Mouse (Mus musculus) CH12.LX (cell line): ENCODE measurements around the gene 1700024P04Rik. TPM values are rescaled to one million over a fixed set of nuclear protein-coding genes. Genes with fewer than 3 reads are reported as not detected.

ENCODE experiments used
- DNase-seq: peaks from one replicate; pipeline ENCODE4 v3.0.0-alpha.2; 2013; ENCODE audit errors: extremely low read depth
- H3K27ac ChIP-seq: 2 replicates; pipeline ENCODE4 v1.5.1; 2012; ENCODE audit warnings: low read depth, mild to moderate bottlenecking, control low read depth, moderate library complexity; ENCODE audit not compliant: insufficient read depth
- H3K27me3 ChIP-seq: replicated peaks from 2 replicates; pipeline ENCODE3; 2012; ENCODE audit warnings: inconsistent platforms
- H3K36me3 ChIP-seq, 2 experiments: replicated peaks in 1 of 2; 2 replicates each; pipeline versions ENCODE3 to v1.6.1; 2012; ENCODE audit warnings: inconsistent platforms in 1 of 2, low read length in 1 of 2, mild to moderate bottlenecking in 1 of 2, mixed read lengths in 1 of 2, moderate library complexity in 1 of 2; ENCODE audit not compliant: control insufficient read depth in 1 of 2, insufficient read depth in 1 of 2
- H3K4me1 ChIP-seq, 2 experiments: 2 replicates each; pipeline ENCODE4 v1.6.1; 2012; ENCODE audit warnings: inconsistent platforms in 1 of 2, moderate library complexity in 1 of 2; ENCODE audit not compliant: insufficient read depth in 2 of 2, control insufficient read depth in 1 of 2
- H3K4me2 ChIP-seq: 2 replicates; pipeline ENCODE4 v1.6.1; 2012; ENCODE audit warnings: low read depth, mild to moderate bottlenecking, control low read depth; ENCODE audit not compliant: poor library complexity, insufficient read depth, severe bottlenecking
- H3K4me3 ChIP-seq, 3 experiments: fragments of 150-350 bp in 1 of 3; sonication (generic) in 1 of 3; replicated peaks in 1 of 3; 2 replicates each; pipeline versions ENCODE3 to v1.5.1; 2011 to 2012; ENCODE audit warnings: low read depth in 2 of 3, low read length in 2 of 3, mild to moderate bottlenecking in 2 of 3, moderate library complexity in 2 of 3, control low read depth in 1 of 3, improper control_type of control experiment in 1 of 3, inconsistent platforms in 1 of 3, mixed read lengths in 1 of 3; ENCODE audit not compliant: poor library complexity in 1 of 3
- H3K79me2 ChIP-seq: replicated peaks from 2 replicates; pipeline ENCODE4 v1.6.1; 2012; ENCODE audit warnings: mild to moderate bottlenecking, moderate library complexity; ENCODE audit not compliant: control insufficient read depth, poor library complexity, insufficient read depth, severe bottlenecking; ENCODE audit errors: extremely low read depth
- H3K9ac ChIP-seq: 2 replicates; pipeline ENCODE4 v1.6.1; 2012; ENCODE audit warnings: low read depth, mild to moderate bottlenecking, control low read depth, moderate library complexity; ENCODE audit not compliant: insufficient read depth
- H3K9me3 ChIP-seq: replicated peaks from 2 replicates; pipeline ENCODE3; 2012; ENCODE audit warnings: low read length, inconsistent platforms, mixed read lengths
- BHLHE40 ChIP-seq: IDR thresholded peaks from 2 replicates; pipeline ENCODE4 v1.6.1; 2011; ENCODE audit warnings: mild to moderate bottlenecking, low read depth, low read length, improper control_type of control experiment
- CHD1 ChIP-seq: IDR thresholded peaks from 2 replicates; pipeline ENCODE4 v1.6.1; 2012; ENCODE audit warnings: low read depth, low read length, improper control_type of control experiment, inconsistent platforms
- CHD2 ChIP-seq: IDR thresholded peaks from 2 replicates; pipeline ENCODE4 v1.6.1; 2011; ENCODE audit warnings: low read length, improper control_type of control experiment
- CTCF ChIP-seq, 2 experiments: IDR thresholded peaks in 1 of 2; conservative IDR thresholded peaks in 1 of 2; 2 replicates each; pipeline ENCODE4 v1.5.1; 2011 to 2012; ENCODE audit warnings: low read depth in 2 of 2, low read length in 2 of 2, improper control_type of control experiment in 1 of 2, inconsistent platforms in 1 of 2, mild to moderate bottlenecking in 1 of 2, moderate library complexity in 1 of 2
- E2F4 ChIP-seq: IDR thresholded peaks from 2 replicates; pipeline ENCODE4 v1.6.1; 2011; ENCODE audit warnings: low read depth, low read length, improper control_type of control experiment; ENCODE audit not compliant: insufficient replicate concordance
- EP300 ChIP-seq: IDR thresholded peaks from 2 replicates; pipeline ENCODE4 v1.6.1; 2011; ENCODE audit warnings: low read length, improper control_type of control experiment
- GABPA ChIP-seq: IDR thresholded peaks from 2 replicates; pipeline ENCODE4 v1.6.1; 2012; ENCODE audit warnings: low read depth, low read length, improper control_type of control experiment, inconsistent platforms; ENCODE audit not compliant: insufficient replicate concordance
- HCFC1 ChIP-seq: IDR thresholded peaks from 2 replicates; pipeline ENCODE4 v1.6.1; 2012; ENCODE audit warnings: low read depth, mild to moderate bottlenecking, inconsistent platforms, low read length, improper control_type of control experiment
- MAFK ChIP-seq: IDR thresholded peaks from 2 replicates; pipeline ENCODE4 v1.6.1; 2011; ENCODE audit warnings: low read length, improper control_type of control experiment; ENCODE audit not compliant: insufficient replicate concordance
- MAX ChIP-seq: IDR thresholded peaks from 2 replicates; pipeline ENCODE4 v1.6.1; 2011; ENCODE audit warnings: low read length, improper control_type of control experiment
- MAZ ChIP-seq: IDR thresholded peaks from 2 replicates; pipeline ENCODE4 v1.6.1; 2012; ENCODE audit warnings: low read depth, mild to moderate bottlenecking, inconsistent platforms, low read length, improper control_type of control experiment, moderate library complexity
- PAX5 ChIP-seq: IDR thresholded peaks from 2 replicates; pipeline ENCODE4 v1.6.1; 2012; ENCODE audit warnings: low read length, inconsistent platforms, mixed read lengths
- POLR2A ChIP-seq: IDR thresholded peaks from 2 replicates; pipeline ENCODE4 v1.6.1; 2011; ENCODE audit warnings: low read depth, mild to moderate bottlenecking, improper control_type of control experiment, low read length
- RAD21 ChIP-seq: IDR thresholded peaks from 2 replicates; pipeline ENCODE4 v1.6.1; 2011; ENCODE audit warnings: low read depth, mild to moderate bottlenecking, low read length, improper control_type of control experiment, moderate library complexity
- TCF12 ChIP-seq: IDR thresholded peaks from 2 replicates; pipeline ENCODE4 v1.6.1; 2014; ENCODE audit warnings: low read depth, mild to moderate bottlenecking, inconsistent platforms, low read length, improper control_type of control experiment
- USF1 ChIP-seq: IDR thresholded peaks from 2 replicates; pipeline ENCODE4 v1.6.1; 2014; ENCODE audit warnings: low read depth, mild to moderate bottlenecking, inconsistent platforms, low read length, improper control_type of control experiment
- ZKSCAN1 ChIP-seq: IDR thresholded peaks from 2 replicates; pipeline ENCODE4 v1.6.1; 2012; ENCODE audit warnings: low read depth, inconsistent platforms, low read length, improper control_type of control experiment, borderline replicate concordance
- ZMIZ1 ChIP-seq: IDR thresholded peaks from 2 replicates; pipeline ENCODE4 v1.6.1; 2012; ENCODE audit warnings: low read depth, mild to moderate bottlenecking, inconsistent platforms, low read length, improper control_type of control experiment
- ZNF384 ChIP-seq: IDR thresholded peaks from 2 replicates; pipeline ENCODE4 v1.6.1; 2012; ENCODE audit warnings: low read depth, low read length, improper control_type of control experiment, inconsistent platforms
- dilution Hi-C: fragments of 300-500 bp; cut with MboI; formaldehyde crosslinking; loops from 2 replicates; pipeline ENCODE4 v1.14.3; 2020; ENCODE audit warnings: low sequenced_read_pairs; ENCODE audit not compliant: extremely low pct_unique_long_range_greater_than_20kb, extremely low pct_ligation_motif_present
- in situ Hi-C: fragments of 300-500 bp; cut with MboI; formaldehyde crosslinking; loops from 3 replicates; pipeline ENCODE4 v1.14.3; 2019; ENCODE audit warnings: low sequenced_read_pairs, low pct_ligation_motif_present, low pct_unique_long_range_greater_than_20kb, mixed read lengths
- polyA plus RNA-seq: library from polyadenylated mRNA; unstranded; fragments of >175 nt; gene quantifications from 2 replicates; pipeline ENCODE4 v1.2.1, GENCODE M21; 2012; ENCODE audit warnings: low read depth; ENCODE audit not compliant: insufficient read length
- total RNA-seq, 2 experiments: library from RNA; depleted of rRNA; stranded (reverse); fragments of 300-350 nt in 1 of 2; fragments of >200 nt in 1 of 2; gene quantifications; 2 replicates each; pipeline ENCODE4 v1.2.3; 2012 to 2014

The 1700024P04Rik gene
- total and polyA plus RNA-seq, 3 experiments, result not detected

- TF ChIP-seq MAFK (no peak), POLR2A (no peak), GABPA (no peak), CHD2 (no peak), CTCF (conservative IDR thresholded peaks at IDR 0.05 in 1 of 2, IDR thresholded peaks at IDR 0.05 in 1 of 2; ENCODE audit: low read depth in 2 of 2, low read length in 2 of 2) (no peak), PAX5 (no peak), EP300 (no peak), E2F4 (no peak), USF1 (no peak), TCF12 (no peak), ZMIZ1 (no peak), MAZ (no peak), BHLHE40 (no peak), CHD1 (no peak), HCFC1 (no peak), MAX (no peak), ZKSCAN1 (no peak)
- no peak overlapping the region for H3K9ac ChIP-seq
- H3K4me2 ChIP-seq, result no peak overlapping the region
- H3K36me3 ChIP-seq, result no peaks in the 10 kb centered on the region
- H3K79me2 ChIP-seq, result no peaks in the 10 kb centered on the region
- in situ Hi-C loops, result no loop called here
- no peak overlapping the region for H3K4me3 ChIP-seq
- H3K4me1 ChIP-seq, result peaks cover 0 to 8% of the 10 kb centered on the region in 2 experiments; a peak in 2 of 4 replicates
- no peak overlapping the region for H3K27ac ChIP-seq
- no peaks in the 10 kb centered on the region for H3K9me3 ChIP-seq
- H3K27me3 ChIP-seq, result no peaks in the 10 kb centered on the region
- dilution Hi-C loops, result no loop called here
- DNase-seq, result no peak
These were observed 26.2 kb downstream of the 1700024P04Rik start for GRCm38 (mm10) chr13:98958177-98958576.

- Histone ChIP-seq H3K27ac (no peak overlapping the region), H3K4me1 (peaks cover 0 to 8% of the 10 kb centered on the region in 2 experiments; a peak in 2 of 4 replicates), H3K27me3 (no peaks in the 10 kb centered on the region), H3K79me2 (no peaks in the 10 kb centered on the region), H3K4me2 (no peak overlapping the region), H3K9ac (no peak overlapping the region), H3K4me3 (no peak overlapping the region), H3K9me3 (no peaks in the 10 kb centered on the region), H3K36me3 (no peaks in the 10 kb centered on the region)
- in situ Hi-C loops (no loop called here), dilution Hi-C loops (no loop called here)
- TF ChIP-seq RAD21 (no peak), ZNF384 (no peak)
- no peak for DNase-seq
These were observed 28.2 kb downstream of the 1700024P04Rik start for GRCm38 (mm10) chr13:98956209-98956608.
